Mouse (Mus musculus) midbrain, embryonic 12.5 days (tissue): Measurements from ENCODE around the gene Atrip. TPM values are rescaled to one million over a fixed set of nuclear protein-coding genes. Genes with fewer than 3 reads are reported as not detected.

Experiments
- ATAC-seq: fragments of 200-750 bp; cut with Nextera tagmentation; 2 replicates; pipeline ENCODE4 v1.8.0; 2017; ENCODE audit warnings: low read depth, moderate TSS enrichment, moderate library complexity; ENCODE audit not compliant: low FRiP score
- H3K27ac ChIP-seq: fragments of 300-500 bp; sonication (generic); replicated peaks from 2 replicates; pipeline ENCODE4 v1.5.1; 2016; ENCODE audit warnings: mild to moderate bottlenecking
- H3K27me3 ChIP-seq: fragments of 300-500 bp; sonication (generic); 2 replicates; pipeline ENCODE4 v1.6.1; 2016; ENCODE audit warnings: mild to moderate bottlenecking
- H3K36me3 ChIP-seq: fragments of 300-500 bp; sonication (generic); 2 replicates; pipeline ENCODE4 v1.6.1; 2016
- H3K4me1 ChIP-seq: fragments of 300-500 bp; sonication (generic); 2 replicates; pipeline ENCODE4 v1.6.1; 2016
- H3K4me2 ChIP-seq: fragments of 300-500 bp; sonication (generic); replicated peaks from 2 replicates; pipeline ENCODE4 v1.6.1; 2016; ENCODE audit warnings: mild to moderate bottlenecking, moderate library complexity
- H3K4me3 ChIP-seq: fragments of 300-500 bp; sonication (generic); 2 replicates; pipeline ENCODE4 v1.5.1; 2016; ENCODE audit warnings: mild to moderate bottlenecking
- H3K9ac ChIP-seq: fragments of 300-500 bp; sonication (generic); replicated peaks from 2 replicates; pipeline ENCODE4 v1.6.1; 2016; ENCODE audit warnings: mild to moderate bottlenecking, moderate library complexity
- H3K9me3 ChIP-seq: fragments of 300-500 bp; sonication (generic); 2 replicates; pipeline ENCODE4 v1.6.1; 2016; ENCODE audit warnings: mild to moderate bottlenecking
- WGBS: fragments of 180-500 bp; shearing (Covaris S2); methylation state at CpG from one replicate; pipeline ENCODE4 v1.1.7; 2016; 5-methylcytosine and 5-hydroxymethylcytosine counted together
- polyA plus RNA-seq: library from polyadenylated mRNA; unstranded; fragments of >200 nt; fragmentation: Nextera tagmentation; extraction: Ambion mirVana; gene quantifications from 2 replicates; pipeline ENCODE4 v1.2.1, GENCODE M21; 2016

Atrip gene
- polyA plus RNA-seq, 1 experiment from 2014 or later, result 32.0 TPM

DNA sequence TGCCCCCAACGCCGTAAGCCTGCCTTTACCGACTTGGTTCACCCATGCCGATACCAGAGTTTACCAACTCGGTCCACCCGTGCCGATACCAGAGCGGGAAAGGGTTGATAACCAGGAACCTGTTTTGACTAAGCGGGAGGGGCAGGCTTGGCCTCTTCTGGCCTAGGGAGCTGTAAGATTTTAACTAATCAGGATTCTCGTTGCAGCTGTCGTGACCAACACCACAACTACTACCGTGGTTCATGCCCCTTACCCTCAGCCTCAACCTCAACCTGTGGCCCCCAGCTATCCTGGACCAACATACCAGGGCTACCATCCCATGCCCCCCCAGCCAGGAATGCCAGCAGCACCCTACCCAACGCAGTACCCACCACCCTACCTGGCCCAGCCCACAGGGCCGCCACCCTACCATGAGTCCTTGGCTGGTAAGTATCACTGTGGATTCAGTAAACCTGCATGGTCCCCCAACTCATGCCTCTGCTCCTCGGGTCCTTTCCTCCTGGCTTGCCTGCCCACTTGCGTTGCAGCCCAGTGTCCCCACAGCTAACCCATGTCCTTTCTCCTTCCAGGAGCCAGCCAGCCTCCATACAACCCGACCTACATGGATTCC lies 17.7 kb downstream of the Atrip start:
- H3K9ac ChIP-seq, result no peak overlapping the region
- no peaks in the 10 kb centered on the region for H3K27me3 ChIP-seq
- no peak overlapping the region for H3K27ac ChIP-seq
- H3K36me3 ChIP-seq, result peaks cover 36% of the 10 kb centered on the region
- no peaks in the 10 kb centered on the region for H3K9me3 ChIP-seq
- ATAC-seq, result no peak
- WGBS, result 91% methylated on average over 17 of the region's 17 CpGs
- H3K4me2 ChIP-seq, result no peak overlapping the region
- no peak overlapping the region for H3K4me3 ChIP-seq
- H3K4me1 ChIP-seq, result peaks cover 22% of the 10 kb centered on the region

DNA sequence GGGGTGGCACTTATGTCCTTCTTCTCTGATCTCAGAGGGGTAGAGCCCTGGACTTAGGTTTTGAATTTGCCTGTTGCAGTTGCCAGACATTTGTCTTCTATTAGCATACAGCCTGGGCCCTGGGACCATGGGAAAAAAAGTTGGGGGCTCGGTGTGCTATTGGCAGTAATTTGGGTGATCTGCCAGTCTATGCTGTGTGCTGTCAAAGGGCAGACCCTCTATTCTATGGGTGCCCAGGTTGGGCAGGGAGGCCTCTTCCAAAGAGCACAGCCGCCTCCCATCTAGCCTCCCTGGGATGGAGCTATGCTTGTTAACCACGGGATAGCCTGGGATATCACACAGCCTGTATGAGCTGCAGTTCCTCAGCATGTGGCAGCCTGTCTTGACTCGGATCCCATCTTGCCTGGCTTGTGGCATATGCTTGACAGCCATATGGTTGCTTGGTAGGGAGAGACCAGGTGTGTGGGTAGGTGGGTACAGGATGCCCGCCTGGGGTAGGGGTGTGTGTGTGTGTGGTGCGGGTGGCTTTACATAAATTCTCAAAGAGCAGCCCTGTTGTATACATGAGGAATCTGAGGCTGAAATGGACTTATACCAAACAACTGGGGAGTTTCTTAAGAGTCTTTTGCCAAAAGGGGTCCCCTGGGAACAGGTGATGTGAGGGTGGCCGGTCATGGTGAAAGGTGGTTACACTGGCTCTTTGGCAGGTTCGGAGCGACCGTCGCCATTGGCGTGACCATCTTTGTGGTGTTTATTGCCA lies 18.5 kb downstream of the Atrip start:
- Histone ChIP-seq H3K4me3 (peak overlapping the region; percentile 30), H3K27me3 (no peaks in the 10 kb centered on the region), H3K36me3 (peaks cover 31% of the 10 kb centered on the region), H3K27ac (no peak overlapping the region), H3K9ac (peak overlapping the region; percentile 43; the same call in 1 of the 2 replicates), H3K4me2 (peak overlapping the region; percentile 39), H3K9me3 (no peaks in the 10 kb centered on the region), H3K4me1 (peaks cover 22% of the 10 kb centered on the region)
- no peak for ATAC-seq
- 95% methylated on average over 12 of the region's 12 CpGs for WGBS

DNA sequence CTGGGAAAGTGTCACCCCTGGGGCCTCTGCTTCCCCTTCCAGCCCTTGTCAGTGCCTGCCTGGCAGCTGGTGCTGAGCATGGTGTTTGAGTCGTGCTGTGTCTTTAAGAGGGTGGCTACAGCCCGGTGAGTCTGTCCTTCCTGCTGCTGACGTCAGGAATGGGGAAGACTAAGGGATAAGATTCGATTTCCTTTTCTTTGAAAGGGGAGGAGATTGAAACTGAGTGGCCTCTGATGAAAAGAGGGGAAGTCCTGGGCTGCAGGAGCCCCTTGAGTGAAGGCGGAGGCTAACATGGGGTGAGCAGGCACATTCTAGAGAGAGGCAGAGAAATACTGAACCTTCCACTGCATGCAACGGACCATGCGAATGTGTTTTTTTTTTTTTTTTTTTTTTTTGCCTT lies 19.2 kb downstream of the Atrip start:
- WGBS, result 8% methylated on average over 7 of the region's 7 CpGs
- Histone ChIP-seq H3K4me1 (peaks cover 20% of the 10 kb centered on the region), H3K9ac (peak overlapping the region; percentile 43; the same call in 1 of the 2 replicates), H3K36me3 (peaks cover 31% of the 10 kb centered on the region), H3K4me3 (peak overlapping the region; percentile 30), H3K4me2 (peak overlapping the region; percentile 39), H3K27ac (peak overlapping the region; percentile 39), H3K9me3 (no peaks in the 10 kb centered on the region), H3K27me3 (no peaks in the 10 kb centered on the region)
- peak; percentile 36; the same call in 1 of the 2 replicates for ATAC-seq

DNA sequence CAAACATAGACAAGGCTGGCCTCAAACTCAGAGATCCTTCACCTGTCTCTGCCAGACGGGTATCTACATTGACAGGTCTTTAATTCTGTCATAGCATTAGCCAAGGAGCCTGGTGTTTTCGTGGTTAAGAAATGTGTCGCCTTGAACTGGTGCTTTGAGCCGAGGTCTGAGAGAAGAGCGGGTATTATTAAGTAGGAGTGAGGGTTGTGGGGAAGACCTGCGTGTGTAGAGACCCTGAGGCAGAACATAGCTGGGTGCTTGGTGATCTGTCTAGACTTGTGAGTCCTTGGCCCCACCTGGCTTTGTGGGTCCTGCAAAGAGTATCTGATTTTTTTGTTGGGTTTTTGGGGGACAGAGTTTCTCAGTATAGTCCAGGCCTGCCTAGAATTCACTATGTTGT lies 20.1 kb downstream of the Atrip start:
- peaks cover 26% of the 10 kb centered on the region for H3K36me3 ChIP-seq
- no peak overlapping the region for H3K27ac ChIP-seq
- H3K9ac ChIP-seq, result no peak overlapping the region
- ATAC-seq, result no peak
- H3K27me3 ChIP-seq, result no peaks in the 10 kb centered on the region
- H3K4me3 ChIP-seq, result no peak overlapping the region
- no peaks in the 10 kb centered on the region for H3K9me3 ChIP-seq
- 77% methylated on average over 6 of the region's 6 CpGs for WGBS
- H3K4me2 ChIP-seq, result no peak overlapping the region
- peaks cover 11% of the 10 kb centered on the region for H3K4me1 ChIP-seq

DNA sequence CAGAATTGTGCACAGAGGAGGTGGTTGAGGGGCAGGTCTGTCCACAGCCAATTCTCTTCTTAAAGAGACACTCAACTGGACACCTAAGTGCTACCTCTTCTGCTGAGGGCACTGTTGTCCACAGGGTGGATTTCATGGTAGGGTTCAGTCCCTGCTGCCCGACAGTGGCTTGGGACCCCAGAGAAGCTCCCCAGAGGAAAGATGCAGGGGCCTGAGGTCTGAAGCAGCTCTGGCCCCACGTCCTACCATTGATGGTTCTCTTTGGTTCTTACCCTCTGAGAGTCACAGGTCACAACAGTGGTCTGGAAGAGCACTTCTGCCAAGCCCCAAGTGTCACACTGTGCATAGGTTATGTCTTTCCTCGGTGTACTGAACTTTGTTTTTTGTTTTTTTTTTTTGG lies 20.6 kb downstream of the Atrip start:
- no peak overlapping the region for H3K4me2 ChIP-seq

DNA sequence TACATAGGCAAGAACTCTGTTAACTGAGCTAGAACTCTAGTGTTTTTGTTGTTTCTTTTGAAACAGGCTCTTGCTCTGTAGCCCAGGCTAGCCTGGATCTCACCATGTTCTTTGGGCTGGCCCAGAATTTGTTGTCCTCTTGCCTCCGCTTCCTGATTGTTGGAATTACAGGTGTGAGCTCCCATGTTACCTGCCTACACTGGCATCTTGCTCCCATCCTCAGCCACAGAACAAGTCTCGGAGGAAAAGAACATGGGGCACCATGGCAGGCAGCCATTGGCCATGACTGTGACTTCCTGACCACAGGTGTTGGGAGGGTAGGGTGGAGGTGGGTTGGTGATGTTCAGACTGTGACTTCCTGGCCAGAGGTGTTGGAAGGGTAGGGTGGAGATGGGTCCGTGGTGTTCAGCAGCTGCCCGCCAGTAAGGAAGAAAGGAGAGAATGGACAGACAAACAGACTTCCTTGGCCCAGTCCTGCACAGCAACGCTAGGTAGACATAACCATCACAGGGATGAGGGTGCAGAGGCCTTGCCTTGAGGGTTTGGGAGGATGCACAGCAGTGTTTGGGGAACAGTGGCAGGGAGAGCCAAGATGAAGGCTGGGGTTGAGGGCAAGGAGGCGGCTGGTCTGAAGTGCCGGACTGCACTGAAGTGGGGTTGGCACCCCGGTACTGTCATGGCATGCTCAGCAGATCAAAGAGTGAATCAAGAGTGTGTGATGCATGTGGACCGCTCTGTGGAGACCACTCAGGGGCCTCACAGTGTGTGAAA lies 21.2 kb downstream of the Atrip start:
- H3K4me3 ChIP-seq, result no peak overlapping the region
- H3K4me1 ChIP-seq, result peaks cover 11% of the 10 kb centered on the region
- WGBS, result 84% methylated on average over 9 of the region's 9 CpGs
- no peak for ATAC-seq
- H3K4me2 ChIP-seq, result no peak overlapping the region
- no peak overlapping the region for H3K9ac ChIP-seq
- H3K9me3 ChIP-seq, result no peaks in the 10 kb centered on the region
- H3K27ac ChIP-seq, result no peak overlapping the region
- H3K36me3 ChIP-seq, result peaks cover 14% of the 10 kb centered on the region
- H3K27me3 ChIP-seq, result no peaks in the 10 kb centered on the region

More for the DNA sequence above, 20.6 kb downstream of the Atrip start:
- no peaks in the 10 kb centered on the region for H3K27me3 ChIP-seq
- H3K27ac ChIP-seq, result no peak overlapping the region
- H3K4me3 ChIP-seq, result no peak overlapping the region
- ATAC-seq, result no peak
- H3K9ac ChIP-seq, result no peak overlapping the region
- no peaks in the 10 kb centered on the region for H3K9me3 ChIP-seq
- 73% methylated on average over 3 of the region's 3 CpGs for WGBS
- H3K4me1 ChIP-seq, result peaks cover 11% of the 10 kb centered on the region
- peaks cover 21% of the 10 kb centered on the region for H3K36me3 ChIP-seq

DNA sequence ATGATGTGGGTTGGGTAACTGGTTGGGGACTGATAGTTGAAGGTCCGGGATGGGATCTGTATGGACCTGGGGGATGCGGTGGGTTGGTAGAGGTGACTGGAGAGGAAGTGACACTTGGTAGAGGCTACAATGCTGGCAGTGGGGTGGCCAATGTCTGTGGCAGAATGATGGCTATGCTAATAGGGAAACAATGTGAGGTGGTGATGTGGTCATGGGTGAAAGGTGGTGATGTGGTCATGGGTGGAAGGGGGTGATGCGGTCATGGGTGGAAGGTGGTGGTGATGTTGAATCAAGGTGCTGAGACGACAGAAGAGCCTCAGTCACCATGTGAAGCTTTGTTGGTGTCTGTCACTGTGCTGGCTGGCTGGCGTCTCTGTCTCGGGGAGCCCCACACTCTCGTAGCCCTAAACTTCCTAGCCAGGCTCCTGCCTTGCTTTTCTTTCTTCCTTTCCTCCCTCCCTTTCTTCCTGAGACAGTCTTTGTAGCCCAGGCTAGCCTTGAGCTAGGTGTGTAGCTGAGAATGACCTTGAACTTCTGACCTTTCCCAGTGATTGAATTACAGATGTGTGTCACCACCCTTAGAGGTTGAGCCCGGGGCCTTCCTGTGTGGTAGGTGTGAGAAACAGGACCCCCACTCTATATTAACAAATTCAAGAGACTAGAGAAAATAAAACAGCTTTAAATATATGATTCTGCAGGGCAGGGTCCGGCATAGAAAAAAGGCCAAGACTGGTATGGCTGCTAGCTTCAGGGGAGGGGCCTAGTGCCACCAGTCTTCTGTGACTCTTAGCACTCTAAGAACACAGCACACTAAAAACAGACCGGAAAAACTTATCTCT lies 22.1 kb downstream of the Atrip start:
- 91% methylated on average over 10 of the region's 10 CpGs for WGBS
- Histone ChIP-seq H3K27me3 (no peaks in the 10 kb centered on the region), H3K4me3 (no peak overlapping the region), H3K9me3 (no peaks in the 10 kb centered on the region), H3K27ac (no peak overlapping the region), H3K4me1 (peaks cover 11% of the 10 kb centered on the region), H3K4me2 (no peak overlapping the region), H3K9ac (no peak overlapping the region), H3K36me3 (peaks cover 6% of the 10 kb centered on the region)
- no peak for ATAC-seq

DNA sequence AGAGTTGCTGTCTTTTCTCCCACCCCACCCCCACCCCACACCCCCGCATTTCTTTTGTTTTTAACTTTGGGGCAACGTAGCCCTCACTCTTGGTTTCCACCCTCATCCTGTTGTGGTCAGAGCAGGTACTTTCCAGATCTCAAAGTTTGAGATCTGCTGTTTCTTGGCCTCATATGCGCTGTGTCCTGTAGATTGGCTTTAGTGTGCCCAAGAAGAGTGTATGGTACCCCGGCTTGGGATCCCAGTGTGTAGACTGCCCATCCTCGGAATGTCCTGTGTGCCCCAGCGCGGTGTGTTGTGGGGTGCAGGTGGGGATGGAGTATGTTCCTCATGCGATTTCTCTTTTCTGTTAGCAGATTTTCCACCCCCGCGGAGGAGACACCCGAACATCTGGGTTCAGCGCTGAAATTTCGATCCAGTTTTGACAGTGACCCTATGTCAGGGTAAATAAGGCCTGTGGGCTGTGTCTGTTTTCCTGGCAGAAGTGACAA lies 22.9 kb downstream of the Atrip start:
- no peaks in the 10 kb centered on the region for H3K9me3 ChIP-seq
- H3K9ac ChIP-seq, result no peak overlapping the region
- H3K4me2 ChIP-seq, result no peak overlapping the region
- no peaks in the 10 kb centered on the region for H3K27me3 ChIP-seq
- H3K4me3 ChIP-seq, result no peak overlapping the region
- no peak overlapping the region for H3K27ac ChIP-seq
- peaks cover 11% of the 10 kb centered on the region for H3K4me1 ChIP-seq
- no peaks in the 10 kb centered on the region for H3K36me3 ChIP-seq
- WGBS, result 94% methylated on average over 13 of the region's 13 CpGs
- ATAC-seq, result no peak

DNA sequence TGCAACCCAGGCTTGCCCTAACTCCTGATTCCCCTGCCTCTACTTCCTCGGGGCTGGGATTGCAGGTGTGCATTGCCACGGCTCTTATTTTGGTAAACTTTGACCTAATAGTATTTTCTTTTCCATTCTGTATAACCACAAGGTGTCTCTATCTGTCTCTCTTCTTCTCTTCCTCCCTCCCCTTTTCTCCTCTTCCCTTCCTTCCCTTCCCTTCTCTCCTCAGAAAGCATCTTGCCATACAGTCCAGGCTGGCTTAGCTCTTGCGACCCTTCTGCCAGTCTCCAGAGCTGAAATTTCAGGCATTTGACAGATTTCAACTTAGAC lies 23.3 kb downstream of the Atrip start:
- Histone ChIP-seq H3K27ac (no peak overlapping the region), H3K9me3 (no peaks in the 10 kb centered on the region), H3K4me1 (peaks cover 11% of the 10 kb centered on the region), H3K9ac (no peak overlapping the region), H3K27me3 (no peaks in the 10 kb centered on the region), H3K36me3 (no peaks in the 10 kb centered on the region), H3K4me2 (no peak overlapping the region), H3K4me3 (no peak overlapping the region)
- 85% methylated on average over 3 of the region's 3 CpGs for WGBS
- no peak for ATAC-seq

DNA sequence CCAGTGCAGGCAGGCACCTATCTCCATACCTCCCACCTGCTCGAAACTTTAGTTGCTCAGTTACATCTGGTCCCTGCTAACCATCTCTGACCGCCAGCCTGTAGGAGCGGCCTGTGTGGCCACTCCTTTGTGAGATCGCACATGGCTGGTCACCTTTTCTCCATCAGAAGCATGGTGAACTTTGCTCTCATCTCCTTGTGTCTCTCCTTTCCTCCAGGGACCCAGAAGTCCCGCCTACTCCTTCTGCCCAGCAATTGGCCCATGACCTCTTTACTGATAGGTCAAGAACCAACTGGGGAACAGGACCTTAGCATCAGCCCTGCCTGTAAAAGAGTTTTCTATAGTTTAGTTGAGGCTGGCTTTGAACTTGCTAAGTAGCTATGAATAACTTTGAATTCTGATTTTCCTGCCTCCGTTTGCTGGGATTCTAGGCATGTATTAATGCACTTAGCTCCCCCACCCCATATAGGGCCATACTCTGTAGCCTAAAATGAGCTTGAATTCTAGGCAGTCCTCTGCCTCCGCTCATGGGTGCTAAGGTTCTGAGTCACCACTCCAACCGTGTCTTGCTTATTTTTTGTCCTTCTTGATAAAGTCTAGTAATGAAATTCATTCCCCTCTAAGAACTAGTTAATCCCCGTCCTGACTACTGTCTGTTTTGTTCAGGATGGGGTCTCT lies 23.8 kb downstream of the Atrip start:
- Histone ChIP-seq H3K9ac (0 out of 2 replicates have a peak overlapping the region, but pooled peaks have one; percentile 24), H3K27me3 (no peaks in the 10 kb centered on the region), H3K4me2 (no peak overlapping the region), H3K27ac (no peak overlapping the region), H3K36me3 (no peaks in the 10 kb centered on the region), H3K9me3 (no peaks in the 10 kb centered on the region), H3K4me3 (no peak overlapping the region), H3K4me1 (peaks cover 8% of the 10 kb centered on the region)
- ATAC-seq, result no peak
- 80% methylated on average over 9 of the region's 9 CpGs for WGBS

DNA sequence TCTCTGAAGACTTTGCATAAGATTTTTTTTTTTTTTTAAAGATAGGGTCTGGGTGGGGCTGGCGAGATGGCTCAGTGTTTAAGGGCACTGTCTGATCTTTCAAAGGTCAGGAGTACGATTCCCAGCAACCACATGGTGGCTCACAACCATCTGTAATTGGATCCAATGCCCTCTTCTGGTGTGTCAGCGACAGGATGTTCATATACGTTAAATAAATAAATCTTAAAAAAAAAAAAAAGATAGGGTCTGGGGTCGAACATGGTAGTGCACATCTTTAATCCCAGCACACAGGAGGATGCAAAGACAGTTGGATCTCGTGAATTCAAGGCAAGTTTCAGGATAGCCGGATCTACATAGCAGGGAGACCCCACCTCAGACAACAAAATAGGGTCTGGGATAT lies 24.6 kb downstream of the Atrip start:
- H3K9ac ChIP-seq, result no peak overlapping the region
- ATAC-seq, result no peak
- 77% methylated on average over 7 of the region's 7 CpGs for WGBS

More for the DNA sequence above, 24.6 kb downstream of the Atrip start:
- Histone ChIP-seq H3K27ac (no peak overlapping the region), H3K4me1 (peaks cover under 1% of the 10 kb centered on the region), H3K36me3 (no peaks in the 10 kb centered on the region), H3K4me2 (no peak overlapping the region), H3K4me3 (no peak overlapping the region), H3K27me3 (no peaks in the 10 kb centered on the region), H3K9me3 (no peaks in the 10 kb centered on the region)
